Mouse (Mus musculus): ENCODE data around the gene C1qtnf5. TPM values are rescaled to one million over a fixed set of nuclear protein-coding genes. Genes with fewer than 3 reads are reported as not detected.

C1qtnf5 gene
- total RNA-seq, 1 experiment from 2014 or later, result not detected

Other genes with a start within 250 kb of the C1qtnf5 start
- gene Thy1, start 63.9 kb upstream of the C1qtnf5 start, total RNA-seq (2017), result 47.0 and 50.7 TPM in 2 replicates
- 0.49 and 0.81 TPM in 2 replicates for gene Usp2, start 40.2 kb upstream of the C1qtnf5 start, total RNA-seq (2017)
- not detected in 2 replicates for gene Mfrp, start 5.5 kb upstream of the C1qtnf5 start, total RNA-seq (2017)
- gene Gm49380, start 6.3 kb downstream of the C1qtnf5 start, total RNA-seq (2017), result not detected in 2 replicates
- 3.8 and 7.2 TPM in 2 replicates for gene Rnf26, start 6.3 kb downstream of the C1qtnf5 start, total RNA-seq (2017)
- 2.1 and 2.7 TPM in 2 replicates for gene Mcam, start 27.2 kb downstream of the C1qtnf5 start, total RNA-seq (2017)
- gene Cbl, start 126.8 kb downstream of the C1qtnf5 start, total RNA-seq (2017), result 89.2 and 92.0 TPM in 2 replicates
- gene Ccdc153, start 133.4 kb downstream of the C1qtnf5 start, total RNA-seq (2017), result not detected in 2 replicates
- 1.0 and 1.6 TPM in 2 replicates for gene Pdzd3, start 144.2 kb downstream of the C1qtnf5 start, total RNA-seq (2017)
- gene Nlrx1, start 161.4 kb downstream of the C1qtnf5 start, total RNA-seq (2017), result 10.3 and 12.6 TPM in 2 replicates
- 1.4 TPM in 1 of 2 replicates, not detected in the other for gene Abcg4, start 181.4 kb downstream of the C1qtnf5 start, total RNA-seq (2017)
- gene Hinfp, start 198.4 kb downstream of the C1qtnf5 start, total RNA-seq (2017), result 32.0 and 46.7 TPM in 2 replicates
- 22.0 and 30.5 TPM in 2 replicates for gene C2cd2l, start 213.0 kb downstream of the C1qtnf5 start, total RNA-seq (2017)
- 4.4 and 7.1 TPM in 2 replicates for gene Dpagt1, start 218.8 kb downstream of the C1qtnf5 start, total RNA-seq (2017)
- 17.6 and 20.0 TPM in 2 replicates for gene H2afx, start 227.4 kb downstream of the C1qtnf5 start, total RNA-seq (2017)
- gene Hmbs, start 237.0 kb downstream of the C1qtnf5 start, total RNA-seq (2017), result 3.3 and 11.4 TPM in 2 replicates

Data from neutrophil, adult 5-6 weeks (primary cell).